Mouse (Mus musculus) retina, embryonic 14.5 days (tissue): ENCODE measurements around the gene Cbll1.
"Not testable (repeated sequence)": the region's sequence is repeated elsewhere in the genome, so short reads cannot be mapped to it uniquely, and the experiment has no call there.

Experiments
- DNase-seq: peaks from one replicate; pipeline ENCODE4 v3.0.0-alpha.2; 2015; ENCODE audit warnings: low spot score

The Cbll1 gene

GRCm38 (mm10) chr12:31498936-31499313 is 491 bp downstream of the Cbll1 start:
- DNase-seq = no peak

GRCm38 (mm10) chr12:31486431-31486830 is 13.0 kb downstream of the Cbll1 start:
- no peak for DNase-seq

GRCm38 (mm10) chr12:31478182-31478581 is 21.2 kb downstream of the Cbll1 start:
- DNase-seq = not testable (repeated sequence)

GRCm38 (mm10) chr12:31462615-31463014 is 36.8 kb downstream of the Cbll1 start:
- no peak for DNase-seq

GRCm38 (mm10) chr12:31461371-31461770 is 38.0 kb downstream of the Cbll1 start:
- DNase-seq = no peak

- peak; percentile 10 for DNase-seq
Observed at GRCm38 (mm10) chr12:31460270-31460669, 39.1 kb downstream of the Cbll1 start.

GRCm38 (mm10) chr12:31458474-31458873 is 40.9 kb downstream of the Cbll1 start:
- DNase-seq = no peak

- DNase-seq = no peak
Observed at GRCm38 (mm10) chr12:31456271-31456670, 43.1 kb downstream of the Cbll1 start.

- DNase-seq = no peak
Observed at GRCm38 (mm10) chr12:31449341-31449740, 50.1 kb downstream of the Cbll1 start.

- no peak for DNase-seq
Observed at GRCm38 (mm10) chr12:31444827-31445226, 54.6 kb downstream of the Cbll1 start.

- DNase-seq = peak; percentile 67
Observed at GRCm38 (mm10) chr12:31444131-31444546, 55.3 kb downstream of the Cbll1 start.

- no peak for DNase-seq
Observed at GRCm38 (mm10) chr12:31439612-31440011, 59.8 kb downstream of the Cbll1 start.

GRCm38 (mm10) chr12:31437791-31438190 is 61.6 kb downstream of the Cbll1 start:
- no peak for DNase-seq
